Mouse (Mus musculus): ENCODE results near the gene Armh3. TPM values are rescaled to one million over a fixed set of nuclear protein-coding genes. Genes with fewer than 3 reads are reported as not detected.

Armh3 gene
- polyA plus RNA-seq (2017; shearing (Covaris generic)): 17.1 TPM

DNA sequence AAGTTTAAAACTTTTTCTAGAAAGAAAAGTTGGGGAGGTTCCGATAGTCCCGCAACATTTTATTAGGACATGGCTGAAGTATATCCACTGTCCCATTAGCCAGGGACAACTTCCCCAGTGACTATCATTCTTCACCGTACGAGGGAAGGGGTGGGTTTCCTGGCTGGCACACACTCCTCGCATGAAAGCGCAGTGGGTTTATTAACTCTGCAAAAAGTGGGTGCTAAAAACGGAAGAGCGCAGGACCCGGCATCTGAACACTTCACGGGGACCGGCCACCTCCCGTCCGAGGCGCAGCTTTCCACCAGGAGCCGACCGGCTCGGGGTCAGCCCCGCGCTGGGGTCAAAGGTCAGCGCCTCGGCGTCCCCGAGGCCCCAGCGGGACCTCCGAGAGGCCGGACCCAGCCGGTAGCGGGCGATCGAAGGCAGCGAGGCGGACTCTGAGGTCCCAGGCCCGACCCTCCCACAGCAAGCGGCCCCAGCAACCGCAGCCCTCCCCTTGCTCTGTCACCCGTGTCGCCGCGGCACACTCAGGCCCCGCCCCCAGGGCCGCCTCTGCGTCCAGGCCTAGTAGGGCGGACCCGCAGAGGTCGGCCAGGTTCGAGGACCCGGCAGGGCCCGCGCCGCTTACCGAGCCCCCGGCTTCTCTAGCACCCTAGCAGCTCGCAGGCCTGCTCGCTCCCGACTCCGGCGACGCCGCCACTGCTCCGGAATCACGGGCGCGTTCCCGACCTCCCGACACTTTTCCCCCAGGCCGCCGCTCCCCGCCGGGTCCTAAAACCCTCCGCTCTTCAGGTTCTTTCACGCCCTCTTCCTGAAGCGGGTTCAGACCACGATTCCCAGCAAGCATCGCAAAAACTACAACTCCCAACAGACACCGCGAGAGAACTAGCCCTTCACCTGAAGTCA, at the start of gene Armh3:
TSS of gene Armh3 (minus strand) at position 704 of the 909 bp plus-strand sequence.

DNA sequence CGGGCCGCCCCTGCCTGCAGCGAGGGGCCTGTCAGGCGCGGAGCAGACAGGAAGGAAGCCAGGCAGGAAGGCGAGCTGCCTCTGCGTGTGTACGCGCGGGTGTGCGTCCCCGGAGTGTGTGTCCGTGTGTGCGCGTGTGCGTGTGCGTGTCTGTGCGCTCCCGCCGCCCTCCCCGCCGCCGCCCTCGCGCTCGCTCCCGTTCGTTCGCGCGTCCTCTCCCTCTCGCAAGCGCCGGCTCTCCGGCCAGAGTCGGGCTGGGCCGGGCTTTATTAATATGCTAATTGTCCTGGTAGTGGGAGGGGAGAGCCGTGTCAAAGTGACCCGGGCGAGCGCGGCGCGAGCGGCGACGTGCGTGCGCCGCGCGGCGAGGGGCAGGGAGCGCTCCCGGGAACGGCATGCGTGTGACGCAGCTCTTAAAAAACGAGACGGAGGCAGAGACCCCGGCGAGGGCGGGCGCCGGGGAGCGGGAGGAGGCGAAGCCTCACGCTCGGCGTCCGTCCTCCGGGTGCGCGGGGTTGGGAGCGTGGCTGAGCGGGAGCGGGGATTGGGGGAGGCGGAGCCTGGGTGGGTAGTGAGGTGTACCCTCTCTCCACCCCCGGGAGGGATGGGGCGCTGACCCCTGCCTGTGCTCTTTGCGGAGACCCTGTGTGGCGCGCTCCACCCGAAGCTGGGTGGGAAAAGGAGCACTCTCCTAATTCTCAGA, 46.9 kb upstream of the Armh3 start, which contains the start of gene Ldb1:
TSS of gene Ldb1 (minus strand) at position 222 of the 703 bp plus-strand sequence.

DNA sequence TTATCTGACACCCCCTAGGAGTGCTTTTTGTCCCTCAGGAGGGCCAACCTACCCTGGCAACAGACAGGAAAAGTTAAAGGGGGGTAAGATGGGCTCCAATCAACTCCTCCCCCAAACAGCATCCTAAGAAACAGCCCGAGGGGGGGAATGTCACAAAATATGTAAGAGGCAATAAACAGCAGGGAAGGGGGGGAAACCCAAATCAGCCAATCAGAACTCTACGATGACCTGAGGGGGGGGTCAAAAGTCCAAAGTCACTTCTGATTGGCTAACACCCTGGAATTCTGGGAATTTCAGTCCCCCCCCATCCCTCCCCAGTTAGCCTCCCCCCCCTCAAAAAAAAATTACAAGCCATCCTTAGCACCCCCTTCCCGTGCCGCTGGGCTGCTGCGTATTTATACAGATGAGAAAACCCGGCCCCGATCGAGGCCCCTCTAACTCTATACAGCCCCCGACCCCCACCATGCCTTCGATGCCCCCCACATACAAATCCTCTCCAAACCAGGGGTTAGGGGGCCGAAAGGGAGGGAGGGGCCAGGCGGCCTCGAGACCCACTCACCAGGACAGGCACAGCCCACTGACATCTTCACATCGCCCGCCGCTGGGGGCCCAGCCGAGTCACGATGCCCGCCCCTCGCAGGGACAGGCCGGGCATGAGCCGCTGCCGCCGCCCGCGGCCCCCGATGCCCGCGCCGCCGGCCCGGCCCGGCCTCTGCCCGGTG, 46.1 kb upstream of the Armh3 start, which contains the start of gene Pprc1:
TSS of gene Pprc1 (plus strand) at position 616 of the 722 bp plus-strand sequence.

DNA sequence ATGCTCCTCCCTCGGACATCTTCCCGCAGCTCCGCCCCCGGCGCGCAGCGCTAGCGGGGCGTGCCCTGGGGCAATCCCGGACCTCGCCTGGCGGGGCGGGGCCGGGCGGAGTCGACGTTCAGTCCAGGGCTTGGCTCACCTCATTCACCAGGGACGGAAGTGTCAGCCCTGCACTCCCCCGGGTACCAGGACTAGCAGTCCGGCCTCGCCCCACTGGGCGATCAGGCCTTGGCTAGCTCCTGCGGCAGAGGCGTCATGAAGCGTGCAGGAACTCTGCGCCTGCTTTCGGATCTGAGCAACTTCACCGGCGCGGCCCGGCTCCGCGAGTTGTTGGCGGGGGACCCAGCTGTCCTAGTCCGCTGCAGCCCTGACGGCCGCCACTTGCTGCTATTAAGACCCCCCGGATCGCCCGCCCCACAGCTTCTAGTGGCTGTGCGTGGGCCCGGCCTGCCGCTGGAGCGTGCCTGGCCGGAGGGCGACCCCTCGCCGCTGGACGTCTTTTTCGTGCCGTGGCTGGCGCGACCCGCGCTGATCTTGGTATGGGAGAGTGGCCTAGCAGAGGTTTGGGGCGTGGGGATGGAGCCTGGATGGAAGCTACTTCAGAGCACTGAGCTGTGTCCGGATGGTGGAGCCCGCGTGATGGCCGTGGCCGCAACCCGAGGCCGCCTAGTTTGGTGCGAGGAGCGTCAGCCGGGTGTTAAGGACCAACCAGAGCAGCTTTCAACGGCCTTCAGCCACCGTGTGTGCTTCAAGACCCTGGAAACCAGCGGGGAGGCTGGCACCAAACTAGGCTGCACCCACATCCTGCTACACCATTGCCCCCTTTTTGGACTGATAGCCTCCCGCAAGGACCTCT, 5.3 kb upstream of the Armh3 start, which contains the start of gene Hps6:
TSS of gene Hps6 (plus strand) at position 138 of the 856 bp plus-strand sequence.

DNA sequence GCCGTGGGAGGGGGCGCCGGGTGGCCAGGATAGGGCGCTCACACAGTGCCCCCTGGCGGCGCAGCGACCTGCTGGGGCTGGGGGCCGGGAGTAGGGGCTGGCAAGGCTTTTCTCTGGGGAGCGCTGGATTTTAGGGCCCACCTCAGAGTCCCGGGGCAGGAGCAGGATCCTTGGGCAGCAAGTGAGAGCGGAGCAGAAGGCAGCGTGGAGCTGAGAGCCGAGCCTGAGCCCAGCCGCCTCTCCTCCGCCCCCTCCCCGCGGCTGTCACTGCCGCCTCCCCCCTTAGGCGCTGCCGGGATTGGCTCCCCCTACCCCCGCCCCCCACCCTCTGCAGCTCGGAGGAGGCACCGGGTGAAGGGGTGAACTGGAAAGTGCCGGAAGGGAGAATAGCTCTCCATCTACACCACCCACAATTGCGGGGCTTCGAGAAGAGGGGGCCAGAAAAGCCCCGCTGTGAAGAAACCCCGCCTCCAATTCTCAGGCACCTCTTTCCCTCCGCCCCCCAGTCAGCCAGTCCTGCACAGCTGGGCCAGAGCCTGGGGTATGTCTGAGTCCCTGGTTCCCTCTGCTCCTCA, 182.4 kb downstream of the Armh3 start, which contains the start of gene Kcnip2:
TSS of gene Kcnip2 (minus strand) at position 231 of the 575 bp plus-strand sequence.

DNA sequence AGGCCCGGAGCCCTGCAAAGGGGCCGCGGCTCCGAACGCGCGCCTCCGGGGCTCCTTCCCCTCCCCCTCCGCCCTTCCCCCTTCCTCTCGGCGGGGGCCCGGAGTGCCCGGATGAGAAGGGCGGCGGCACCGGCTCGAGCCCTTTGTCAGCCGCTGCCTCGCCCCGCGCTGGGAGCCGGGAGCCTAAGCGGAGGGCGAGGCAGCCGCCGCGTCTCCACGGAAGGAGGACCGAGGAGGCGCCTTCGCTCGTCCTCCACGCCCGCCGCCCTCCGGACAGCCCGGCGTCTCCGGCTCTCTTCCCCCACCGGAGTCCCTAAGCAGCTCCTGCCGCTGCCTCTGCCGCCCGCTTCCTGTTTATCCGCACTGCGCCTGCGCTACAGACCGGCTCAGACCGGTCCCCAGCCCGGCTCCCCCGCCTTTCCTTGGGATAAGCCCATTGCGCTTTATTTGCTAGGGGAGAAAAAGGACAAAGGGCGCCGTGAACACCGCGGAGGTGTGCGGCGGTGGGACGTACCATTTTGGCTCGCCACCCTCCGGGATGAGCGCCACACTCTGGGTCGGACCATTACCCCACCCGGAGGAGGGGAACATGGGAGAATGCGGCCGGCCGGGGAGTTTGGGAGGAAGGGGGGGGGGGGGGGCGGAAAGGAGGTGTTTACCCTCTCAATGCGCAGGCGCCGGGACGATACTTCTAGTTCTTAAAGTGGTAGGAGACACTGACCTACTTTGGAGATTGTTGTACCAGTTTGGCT, 214.9 kb downstream of the Armh3 start, which contains the start of gene Mgea5:
TSS of gene Mgea5 (minus strand) at position 657 of the 752 bp plus-strand sequence.

Other genes with a start within 250 kb of the Armh3 start
- gene Npm3, start 248.9 kb downstream of the Armh3 start, polyA plus RNA-seq (2017; shearing (Covaris generic)): 52.0 TPM
- 99.1 TPM for gene Mgea5, start 214.7 kb downstream of the Armh3 start, polyA plus RNA-seq (2017; shearing (Covaris generic))
- 11.4 TPM for gene Kcnip2, start 182.4 kb downstream of the Armh3 start, polyA plus RNA-seq (2017; shearing (Covaris generic))
- gene Hps6, start 5.0 kb upstream of the Armh3 start, polyA plus RNA-seq (2017; shearing (Covaris generic)): 8.6 TPM
- gene Pprc1, start 46.4 kb upstream of the Armh3 start, polyA plus RNA-seq (2017; shearing (Covaris generic)): 44.5 TPM
- gene Ldb1, start 46.7 kb upstream of the Armh3 start, polyA plus RNA-seq (2017; shearing (Covaris generic)): 34.4 TPM
- gene Nolc1, start 77.4 kb upstream of the Armh3 start, polyA plus RNA-seq (2017; shearing (Covaris generic)): 104 TPM
- not detected for gene Elovl3, start 133.4 kb upstream of the Armh3 start, polyA plus RNA-seq (2017; shearing (Covaris generic))
- not detected for gene Pitx3, start 149.8 kb upstream of the Armh3 start, polyA plus RNA-seq (2017; shearing (Covaris generic))
- 84.8 TPM for gene Gbf1, start 154.0 kb upstream of the Armh3 start, polyA plus RNA-seq (2017; shearing (Covaris generic))